Mouse (Mus musculus): ENCODE results near the gene Lhfp. TPM values are rescaled to one million over a fixed set of nuclear protein-coding genes. Genes with fewer than 3 reads are reported as not detected.

Gene Lhfp
- total RNA-seq, 2 experiments from 2014 or later: 13.9 to 15.4 TPM

- peak; percentile 12 for DNase-seq
Measured at GRCm38 (mm10) chr3:53040593-53041410, 526 bp upstream of the Lhfp start.

- no peak for DNase-seq
Measured at GRCm38 (mm10) chr3:53042240-53042567, 876 bp downstream of the Lhfp start.

- no peak for DNase-seq
Measured at GRCm38 (mm10) chr3:53043206-53043780, 2.0 kb downstream of the Lhfp start.

GRCm38 (mm10) chr3:53044238-53044637 lies 2.9 kb downstream of the Lhfp start:
- no peak for DNase-seq

GRCm38 (mm10) chr3:53044682-53045299 lies 3.5 kb downstream of the Lhfp start:
- DNase-seq: no peak

GRCm38 (mm10) chr3:53045697-53046096 lies 4.4 kb downstream of the Lhfp start:
- no peak for DNase-seq

- DNase-seq: no peak
Measured at GRCm38 (mm10) chr3:53046371-53046770, 5.0 kb downstream of the Lhfp start.

GRCm38 (mm10) chr3:53052385-53052784 lies 11.1 kb downstream of the Lhfp start:
- no peak for DNase-seq

GRCm38 (mm10) chr3:53056430-53056829 lies 15.1 kb downstream of the Lhfp start:
- no peak for DNase-seq

GRCm38 (mm10) chr3:53059959-53060358 lies 18.6 kb downstream of the Lhfp start:
- peak; percentile 15 for DNase-seq

- DNase-seq: peak; percentile 49
Measured at GRCm38 (mm10) chr3:53063423-53064147, 22.3 kb downstream of the Lhfp start.

- no peak for DNase-seq
Measured at GRCm38 (mm10) chr3:53065267-53066094, 24.2 kb downstream of the Lhfp start.

GRCm38 (mm10) chr3:53066095-53066372 lies 24.7 kb downstream of the Lhfp start:
- DNase-seq: no peak

GRCm38 (mm10) chr3:53068399-53068798 lies 27.1 kb downstream of the Lhfp start:
- DNase-seq: no peak

- no peak for DNase-seq
Measured at GRCm38 (mm10) chr3:53074264-53074663, 32.9 kb downstream of the Lhfp start.

- no peak for DNase-seq
Measured at GRCm38 (mm10) chr3:53074761-53075160, 33.4 kb downstream of the Lhfp start.

GRCm38 (mm10) chr3:53080286-53080685 lies 39.0 kb downstream of the Lhfp start:
- no peak for DNase-seq

GRCm38 (mm10) chr3:53080710-53081109 lies 39.4 kb downstream of the Lhfp start:
- no peak for DNase-seq

- DNase-seq: no peak
Measured at GRCm38 (mm10) chr3:53083717-53084116, 42.4 kb downstream of the Lhfp start.

GRCm38 (mm10) chr3:53084806-53085205 lies 43.5 kb downstream of the Lhfp start:
- no peak for DNase-seq

- DNase-seq: no peak
Measured at GRCm38 (mm10) chr3:53086481-53087155, 45.3 kb downstream of the Lhfp start.

Data from gastrocnemius, postnatal 25 days (tissue).